ENCODE assay signal across 7 mouse cellular contexts in the genomic region with DNA sequence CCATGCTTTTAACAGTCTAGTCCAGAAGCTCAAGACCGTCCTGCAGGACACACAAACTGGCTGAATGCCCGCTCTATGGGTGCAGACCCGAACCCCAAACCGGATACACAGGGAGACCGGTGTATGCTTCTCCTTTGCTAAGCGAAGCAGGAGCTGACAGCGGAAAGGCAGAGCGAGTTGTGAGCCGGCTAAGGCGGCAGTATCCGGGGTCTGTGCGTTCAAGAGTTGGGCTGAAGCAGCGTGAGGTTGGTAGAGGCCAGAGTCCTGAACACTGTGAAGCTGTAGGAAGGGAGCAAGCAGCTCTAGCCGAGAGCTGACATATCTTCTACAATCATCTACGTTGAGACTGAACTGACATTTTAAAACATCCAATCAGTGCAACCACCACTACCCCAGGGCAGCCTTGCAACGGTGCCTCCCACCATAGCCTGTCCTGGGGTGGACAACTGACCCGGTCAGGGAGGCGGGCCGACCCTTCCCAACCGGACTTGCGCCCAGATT. TPM values are rescaled to one million over a fixed set of nuclear protein-coding genes. Genes with fewer than 3 reads are reported as not detected.
DNase-seq lines count a peak whose midpoint lies in the region; ATAC-seq and TF ChIP-seq lines count a peak whose summit lies in the region.

No protein-coding gene starts in this region.

- TF ChIP-seq CTCF in testis, adult 2 months (IDR thresholded peaks at IDR 0.05; ENCODE audit: control insufficient read depth, insufficient read depth, insufficient replicate concordance, low read depth, low read length): 0 out of 2 replicates have a peak, but pooled peaks have one; percentile 0

- intact Hi-C loops in left cerebral cortex, postnatal 14 days (cut with DNase I): loop anchor here (2.0 to 10.0 kb wide), 2 partner anchors 103 to 173 kb away; partner anchors contain the start of gene Ctbp1
- intact Hi-C loops in left cerebral cortex, postnatal 36 days (cut with DNase I): loop anchor here (1.0 to 5.0 kb wide), 2 partner anchors 41 to 104 kb away; partner anchors contain the start of genes Ctbp1 and Maea

- peak; percentile 20 for ATAC-seq in forebrain, embryonic 11.5 days (replicated peaks; ENCODE audit: low FRiP score)
- peak; percentile 12 for ATAC-seq in megakaryocyte progenitor cell, adult 5-6 weeks (replicated peaks; ENCODE audit: poor library complexity)

- peak overlapping the region; percentile 71 for H3K27ac ChIP-seq in brown adipose tissue, adult 24 weeks (replicated peaks; ENCODE audit: low read depth, low read length)
- peak overlapping the region; percentile 93 for H3K27ac ChIP-seq in forebrain, embryonic 11.5 days (ENCODE audit: low read depth, low read length)
- H3K27ac ChIP-seq in testis, adult 2 months (ENCODE audit: control insufficient read depth, insufficient read depth, low read depth, low read length): peak overlapping the region; percentile 59

- H3K4me1 ChIP-seq in brown adipose tissue, adult 24 weeks (ENCODE audit: control insufficient read depth, insufficient read depth, insufficient read length, low read length): peaks cover 4% of the 10 kb centered on the region
- H3K4me1 ChIP-seq in forebrain, embryonic 11.5 days (replicated peaks; ENCODE audit: control insufficient read depth, insufficient read depth, low read length): peaks cover 6% of the 10 kb centered on the region
- H3K4me1 ChIP-seq in testis, adult 2 months (ENCODE audit: control insufficient read depth, insufficient read depth, low read length): peaks cover 9% of the 10 kb centered on the region

- peak overlapping the region; percentile 64 for H3K4me3 ChIP-seq in brown adipose tissue, adult 24 weeks (ENCODE audit: insufficient read depth, low read depth, low read length)
- H3K4me3 ChIP-seq in forebrain, embryonic 11.5 days (ENCODE audit: low read depth, low read length): peak overlapping the region; percentile 64
- peak overlapping the region; percentile 99 for H3K4me3 ChIP-seq in testis, adult 2 months (ENCODE audit: control insufficient read depth, low read depth, low read length)

- peaks cover 2% of the 10 kb centered on the region; the same call in 1 of the 2 replicates for H3K36me3 ChIP-seq in forebrain, embryonic 11.5 days (ENCODE audit: control insufficient read depth, insufficient read depth, low read length)
- H3K36me3 ChIP-seq in testis, adult 2 months (ENCODE audit: control insufficient read depth, insufficient read depth, low read length): peaks cover 4% of the 10 kb centered on the region; the same call in 1 of the 2 replicates

- peak overlapping the region; percentile 84 for H3K4me2 ChIP-seq in forebrain, embryonic 11.5 days (ENCODE audit: low read depth, low read length, severe bottlenecking)

- no peaks in the 10 kb centered on the region for H3K27me3 ChIP-seq in forebrain, embryonic 11.5 days (ENCODE audit: control insufficient read depth, insufficient read depth, low read length)
- H3K27me3 ChIP-seq in testis, adult 2 months (ENCODE audit: control insufficient read depth, insufficient read depth, low read length): no peaks in the 10 kb centered on the region

- 1% methylated on average over 21 of the region's 21 CpGs for WGBS in forebrain, embryonic 11.5 days

- H3K9me3 ChIP-seq in forebrain, embryonic 11.5 days (ENCODE audit: control insufficient read depth, low read length): no peaks in the 10 kb centered on the region

- peak overlapping the region; percentile 61 for H3K9ac ChIP-seq in forebrain, embryonic 11.5 days (ENCODE audit: low read length)

- peak; percentile 26 to 30 for DNase-seq in left cerebral cortex, postnatal 14 days (ENCODE audit: low spot score in 2 of 2)
- DNase-seq in left cerebral cortex, postnatal 36 days (ENCODE audit: low spot score in 2 of 2): no peak
- no peak for DNase-seq in forebrain, embryonic 11.5 days (ENCODE audit: low spot score)
- peak; percentile 35 to 60 for DNase-seq in kidney, postnatal 25 days

- TF ChIP-seq POLR2A in testis, adult 2 months (IDR thresholded peaks at IDR 0.05; ENCODE audit: control insufficient read depth, low read depth, low read length): no peak

RNA-seq across cellular contexts. Expression of gene Uvssa, which starts 0.5 kb away (rescaled TPM):
- total RNA-seq in left cerebral cortex, postnatal 14 days (2021): 1 to 10 TPM; 6.8 to 7.9 TPM
- 1 to 10 TPM; 5.6 to 7.2 TPM for total RNA-seq in left cerebral cortex, postnatal 36 days (2021)
- 3.6 and 3.9 TPM in 2 replicates for polyA plus RNA-seq in brown adipose tissue, adult 24 weeks (2012; ENCODE audit: insufficient read depth, insufficient read length, missing spikeins)
- 6.3 and 8.8 TPM in 2 replicates for polyA plus RNA-seq in forebrain, embryonic 11.5 days (2014; fragmentation: Nextera tagmentation; extraction: Ambion mirVana)
- 5.2 and 6.5 TPM in 2 replicates for total RNA-seq in megakaryocyte progenitor cell, adult 5-6 weeks (2015)
- total RNA-seq in megakaryocyte progenitor cell, adult 5-6 weeks (2017): 4.9 and 6.1 TPM in 2 replicates
- polyA plus RNA-seq in testis, adult 2 months (2012; rRNA removed): 7.9 and 8.3 TPM in 2 replicates

RNA-seq across cellular contexts. Expression of gene Maea, which starts 42.5 kb away (rescaled TPM):
- 10 to 100 TPM; 81.9 to 87.6 TPM for total RNA-seq in left cerebral cortex, postnatal 14 days (2021)
- 10 to 100 TPM; 91.2 to 97.2 TPM for total RNA-seq in left cerebral cortex, postnatal 36 days (2021)
- polyA plus RNA-seq in brown adipose tissue, adult 24 weeks (2012; ENCODE audit: insufficient read depth, insufficient read length, missing spikeins): 50.3 and 54.4 TPM in 2 replicates
- polyA plus RNA-seq in forebrain, embryonic 11.5 days (2014; fragmentation: Nextera tagmentation; extraction: Ambion mirVana): 122 and 135 TPM in 2 replicates
- total RNA-seq in megakaryocyte progenitor cell, adult 5-6 weeks (2015): 41.6 and 41.9 TPM in 2 replicates
- 181 and 235 TPM in 2 replicates for total RNA-seq in megakaryocyte progenitor cell, adult 5-6 weeks (2017)
- 98.3 and 112 TPM in 2 replicates for polyA plus RNA-seq in testis, adult 2 months (2012; rRNA removed)

RNA-seq across cellular contexts. Expression of gene Nkx1-1, which starts 55.9 kb away (rescaled TPM):
- not detected for total RNA-seq in left cerebral cortex, postnatal 14 days (2021)
- not detected for total RNA-seq in left cerebral cortex, postnatal 36 days (2021)
- not detected in 2 replicates for polyA plus RNA-seq in brown adipose tissue, adult 24 weeks (2012; ENCODE audit: insufficient read depth, insufficient read length, missing spikeins)
- polyA plus RNA-seq in forebrain, embryonic 11.5 days (2014; fragmentation: Nextera tagmentation; extraction: Ambion mirVana): not detected in 2 replicates
- total RNA-seq in megakaryocyte progenitor cell, adult 5-6 weeks (2015): not detected in 2 replicates
- total RNA-seq in megakaryocyte progenitor cell, adult 5-6 weeks (2017): not detected in 2 replicates
- polyA plus RNA-seq in testis, adult 2 months (2012; rRNA removed): 0.22 and 0.47 TPM in 2 replicates

Comparison
In these comparisons a context has a peak if more than half of its experiments do, and no peak if none do; other contexts are left out.
1. DNase-seq: peak in left cerebral cortex, postnatal 14 days (2 of 2) and kidney, postnatal 25 days (2 of 2); none in left cerebral cortex, postnatal 36 days (0 of 2) and forebrain, embryonic 11.5 days (single experiment).
2. Peak in every context shown above with its lines, with median percentiles within 50 percentile points of each other: H3K27ac ChIP-seq and H3K4me3 ChIP-seq.